Mouse (Mus musculus) hindlimb bud, embryonic 11.5 days (tissue): Measurements from ENCODE around the gene Ube2e2.
"Not testable (repeated sequence)": the region's sequence is repeated elsewhere in the genome, so short reads cannot be mapped to it uniquely, and the experiment has no call there.

Experiments
- DNase-seq: peaks from one replicate; pipeline ENCODE4 v3.0.0-alpha.2; 2012; ENCODE audit warnings: low read depth, low spot score; ENCODE audit errors: extremely low spot score

The Ube2e2 gene

DNA sequence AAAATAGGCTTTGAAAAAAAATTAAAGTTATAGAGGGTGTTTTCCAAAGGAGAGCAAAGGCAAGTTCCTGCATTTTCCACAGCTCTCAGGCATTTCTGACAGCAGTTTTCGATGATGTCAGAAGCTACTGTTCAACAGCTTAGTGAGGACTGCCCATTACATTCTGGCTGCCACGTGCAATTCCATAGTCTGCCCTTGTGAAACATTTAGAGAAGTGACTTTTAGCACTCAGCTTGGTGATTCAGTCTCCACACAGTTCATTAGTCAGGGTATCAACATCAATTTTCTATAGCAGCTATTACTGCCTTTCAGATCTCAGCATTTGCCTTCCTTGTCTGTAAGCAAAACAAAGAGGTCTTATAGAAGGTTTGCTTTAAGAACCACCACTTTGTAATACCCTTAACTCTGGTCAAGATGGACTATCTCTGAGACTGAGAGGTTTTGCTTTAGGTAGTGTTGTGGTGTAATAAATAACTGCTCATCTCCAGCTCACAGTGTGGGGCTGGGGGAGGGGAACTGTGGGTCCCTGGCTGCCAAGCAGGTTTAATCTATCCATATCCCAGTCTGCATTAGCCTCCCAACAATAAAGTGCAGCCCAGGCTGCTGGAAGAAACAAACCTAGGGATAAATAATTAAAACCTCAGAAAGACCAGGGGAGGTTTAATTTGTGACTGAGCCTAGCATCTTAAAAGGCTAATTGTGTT is 255.2 kb downstream of the Ube2e2 start:
- DNase-seq, result no peak

DNA sequence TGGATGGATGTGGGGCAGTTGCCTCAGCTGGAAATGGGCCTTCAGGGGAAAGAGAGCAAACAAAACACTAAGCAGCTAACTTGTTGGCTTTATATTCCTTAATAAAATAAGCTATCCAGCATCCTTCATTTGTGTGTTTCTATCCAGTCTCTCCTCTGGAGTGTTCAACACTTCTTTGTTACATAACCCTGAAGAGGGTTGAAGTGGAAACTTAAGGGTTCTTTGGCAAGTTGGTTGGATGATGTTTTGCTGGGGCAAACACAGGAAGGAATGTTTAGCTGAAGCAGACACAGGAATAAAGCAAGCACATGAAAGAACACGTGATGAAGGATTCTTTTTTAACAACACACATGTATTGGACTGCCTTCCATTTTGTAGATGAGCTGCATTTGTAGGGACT is 256.3 kb downstream of the Ube2e2 start:
- no peak for DNase-seq

DNA sequence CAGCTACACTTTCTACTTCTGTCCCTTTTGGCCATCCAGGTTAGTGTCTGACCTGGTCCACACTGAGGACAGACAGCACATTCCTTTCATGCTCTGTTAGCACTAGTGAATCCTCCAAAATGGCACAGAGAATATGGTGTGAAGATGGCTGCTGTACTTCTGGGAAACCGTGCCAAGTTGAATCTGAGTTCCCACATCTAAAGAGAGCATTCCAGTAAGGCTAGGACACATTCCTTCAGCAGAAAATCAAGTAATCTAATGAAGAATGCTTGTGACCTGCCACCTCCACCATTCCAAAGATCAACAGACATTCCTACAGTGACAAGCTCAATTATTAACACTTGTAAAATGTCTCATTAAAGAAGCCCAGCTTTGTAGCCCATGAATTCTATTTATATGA is 265.9 kb downstream of the Ube2e2 start:
- no peak for DNase-seq

DNA sequence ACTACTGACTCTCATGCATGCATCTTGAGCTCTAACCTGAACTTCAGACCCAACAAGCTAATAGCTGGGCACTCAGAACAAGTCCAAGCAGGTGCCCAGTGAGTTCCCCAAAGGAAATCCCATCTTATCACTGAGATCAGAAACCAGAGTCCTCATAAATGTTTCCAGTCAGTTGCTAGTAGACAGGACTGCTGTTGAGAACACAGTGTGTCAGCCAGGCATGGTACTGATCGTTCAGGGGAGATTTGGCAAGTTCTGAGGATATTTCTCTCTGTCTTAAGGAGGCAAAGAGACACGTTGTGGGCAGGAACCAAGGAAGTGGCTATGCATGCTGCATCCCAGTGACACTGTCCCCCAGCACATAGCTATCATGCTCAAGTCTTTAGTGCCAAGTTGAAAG is 275.5 kb downstream of the Ube2e2 start:
- DNase-seq, result no peak

DNA sequence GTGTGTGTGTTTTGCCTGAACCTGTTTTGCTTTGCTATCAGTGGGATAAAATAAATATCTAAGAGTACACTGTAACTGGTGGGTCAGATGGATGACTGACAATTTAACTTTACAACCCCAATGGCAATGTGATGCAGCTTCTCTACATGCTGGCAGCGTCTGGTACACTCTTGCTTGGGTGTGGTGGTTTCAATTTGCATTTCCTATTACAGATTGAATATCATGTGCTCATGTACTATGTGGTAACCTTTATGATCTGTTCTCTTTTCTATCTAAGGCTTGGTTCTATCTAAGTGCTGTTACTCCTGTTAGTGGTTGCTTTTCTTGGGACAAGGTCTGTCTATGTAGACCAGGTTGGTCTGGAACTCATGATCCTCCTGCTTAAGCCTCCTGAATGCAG is 292.1 kb downstream of the Ube2e2 start:
- DNase-seq, result no peak

DNA sequence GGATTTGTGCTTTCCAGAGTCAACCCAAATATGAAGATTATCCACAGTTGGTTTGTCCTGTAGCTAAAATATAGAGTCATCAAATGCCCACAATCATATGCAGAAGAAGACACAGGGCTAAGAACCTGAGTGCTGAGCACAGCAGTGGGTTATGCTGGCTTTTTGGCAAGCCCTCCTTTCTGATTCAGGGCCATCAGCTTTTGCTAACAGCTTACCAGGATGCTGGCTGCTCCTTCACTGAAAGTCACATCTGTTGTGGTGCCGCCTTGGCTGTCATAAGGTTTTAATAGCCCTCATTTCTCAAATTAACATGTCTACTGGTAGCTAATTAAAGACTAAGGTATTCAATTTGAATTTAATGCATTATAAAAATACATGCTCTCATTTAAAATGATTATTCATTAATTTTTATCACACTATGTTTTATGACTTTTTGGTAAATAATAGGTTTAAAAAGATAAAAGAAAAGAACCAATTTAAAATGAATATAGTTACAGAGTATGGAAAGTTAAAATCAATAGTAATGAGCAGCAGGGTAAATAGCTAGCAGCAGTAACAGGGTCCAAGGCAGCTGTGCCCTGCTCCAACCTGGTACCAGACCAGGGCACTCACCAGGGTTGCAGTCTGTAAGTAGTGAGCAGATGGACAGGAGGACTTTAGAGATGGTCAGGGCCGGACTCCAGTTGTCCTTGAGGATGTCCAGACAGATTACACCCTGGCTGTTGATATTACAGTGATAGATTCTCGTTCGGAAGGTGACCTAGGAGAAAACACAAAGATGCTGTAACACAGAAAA is 307.6 kb downstream of the Ube2e2 start:
- DNase-seq, result no peak

DNA sequence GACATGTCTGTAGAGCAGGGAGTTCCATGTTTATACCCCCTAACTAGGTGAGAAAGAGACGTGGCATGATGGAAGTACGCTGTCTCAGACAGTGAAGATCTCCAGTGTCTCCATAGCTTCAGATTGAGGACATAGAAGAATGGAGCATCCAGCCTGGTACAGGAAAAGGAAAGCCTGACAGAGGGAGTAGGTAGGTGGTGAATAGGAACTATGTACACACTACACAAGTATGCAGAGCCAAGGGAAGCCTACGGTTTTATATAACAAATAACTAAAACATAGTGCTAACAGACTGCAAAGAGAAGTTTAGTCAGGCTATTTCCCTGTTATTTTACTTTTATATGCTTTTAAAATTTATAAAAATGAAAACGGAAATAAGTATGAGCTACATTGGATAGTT is 312.3 kb downstream of the Ube2e2 start:
- no peak for DNase-seq

DNA sequence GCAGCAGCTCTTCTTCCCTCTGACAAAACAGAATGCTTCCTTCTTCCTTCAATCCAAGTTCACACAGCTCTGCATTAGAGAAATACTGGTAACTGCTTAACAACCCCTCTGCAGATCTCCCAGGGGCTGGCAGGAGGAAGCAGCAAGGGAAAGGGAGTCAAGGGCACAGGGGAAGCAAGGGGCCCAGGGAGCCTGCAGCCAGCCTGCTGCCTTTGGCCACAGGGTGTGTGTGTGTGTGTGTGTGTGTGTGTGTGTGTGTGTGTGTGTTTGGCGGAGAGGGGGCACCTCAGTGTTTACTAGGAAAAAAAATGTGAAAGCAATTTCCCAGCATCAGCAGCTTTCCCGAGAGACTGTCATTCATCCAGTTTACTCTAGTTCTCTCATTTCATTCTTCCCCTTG is 319.3 kb downstream of the Ube2e2 start:
- no peak for DNase-seq

DNA sequence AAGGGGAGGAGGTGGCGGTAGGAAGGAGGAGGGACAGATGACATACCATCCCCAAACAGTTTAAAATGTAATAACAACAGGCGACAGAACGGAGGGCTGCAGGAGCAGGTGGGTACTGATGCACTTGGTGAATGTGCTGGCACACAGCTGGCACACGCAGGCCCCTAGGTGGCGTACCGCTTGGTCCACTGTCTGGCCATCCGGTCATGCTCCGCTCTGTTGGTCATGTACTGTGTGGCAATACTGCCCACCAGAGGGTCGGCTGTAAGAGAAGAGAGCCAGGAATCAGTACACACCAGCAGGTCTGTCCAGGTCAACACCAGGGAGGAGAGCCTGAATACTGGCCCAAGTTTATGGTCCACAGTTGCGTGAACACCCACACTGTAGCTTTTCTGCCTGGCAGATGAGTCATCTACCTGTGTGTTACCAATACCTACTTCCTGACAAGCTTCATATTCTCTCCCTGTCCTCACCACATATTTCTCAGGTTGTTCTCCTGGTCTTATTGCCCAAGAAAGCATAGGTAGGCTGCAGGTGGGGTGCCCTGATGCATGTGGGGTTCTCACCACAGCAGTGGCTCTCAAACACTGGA is 319.8 kb downstream of the Ube2e2 start:
- DNase-seq, result no peak

DNA sequence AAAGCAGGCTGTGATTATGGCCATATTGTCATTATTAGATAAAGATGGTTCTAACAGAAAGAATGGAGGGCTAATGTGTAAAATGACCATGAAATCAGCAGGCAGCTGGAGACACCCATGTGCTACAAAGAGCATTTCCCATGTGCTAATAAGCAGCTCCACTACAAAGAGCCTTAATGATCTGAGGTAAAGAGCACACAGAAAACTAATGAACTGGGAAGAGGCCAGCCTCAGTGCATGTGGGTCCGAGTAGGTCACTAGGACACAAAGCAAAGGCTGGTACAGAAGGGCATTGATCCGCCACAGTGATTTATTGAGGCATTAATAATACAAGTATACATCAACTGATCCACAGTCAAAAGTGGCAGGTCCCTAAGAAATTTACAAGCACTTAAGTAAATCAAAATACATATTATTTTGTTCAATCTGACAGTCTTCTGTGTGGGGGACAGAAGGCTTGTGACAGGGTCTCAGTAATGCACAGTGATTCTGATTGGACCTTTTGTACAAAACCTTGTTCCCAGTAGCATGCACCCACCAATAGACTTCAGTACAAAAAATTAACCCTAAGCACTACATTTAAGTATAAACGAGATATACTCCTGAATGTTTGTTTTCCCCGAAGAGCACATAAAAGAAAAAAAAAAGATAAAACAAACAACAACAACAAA is 320.6 kb downstream of the Ube2e2 start:
- no peak for DNase-seq

DNA sequence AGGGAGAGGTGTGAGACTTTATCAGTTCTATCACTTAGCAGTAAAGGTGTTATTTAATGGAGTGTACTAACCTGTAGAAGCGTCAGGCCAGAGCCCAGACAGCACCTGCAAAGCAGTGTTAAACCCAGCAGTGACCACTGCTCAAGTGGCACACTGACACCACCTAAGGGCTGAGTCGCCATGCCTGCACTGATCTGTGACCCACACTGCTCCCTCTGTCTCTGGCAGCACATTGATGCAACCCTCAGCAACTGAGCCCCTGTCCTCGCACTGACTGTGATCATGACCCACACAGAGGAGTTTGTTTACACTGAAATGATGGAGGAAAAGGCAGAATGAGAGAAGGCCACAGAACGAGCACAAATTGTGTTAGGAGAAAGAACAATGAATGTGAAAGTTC is 321.2 kb downstream of the Ube2e2 start:
- no peak for DNase-seq

DNA sequence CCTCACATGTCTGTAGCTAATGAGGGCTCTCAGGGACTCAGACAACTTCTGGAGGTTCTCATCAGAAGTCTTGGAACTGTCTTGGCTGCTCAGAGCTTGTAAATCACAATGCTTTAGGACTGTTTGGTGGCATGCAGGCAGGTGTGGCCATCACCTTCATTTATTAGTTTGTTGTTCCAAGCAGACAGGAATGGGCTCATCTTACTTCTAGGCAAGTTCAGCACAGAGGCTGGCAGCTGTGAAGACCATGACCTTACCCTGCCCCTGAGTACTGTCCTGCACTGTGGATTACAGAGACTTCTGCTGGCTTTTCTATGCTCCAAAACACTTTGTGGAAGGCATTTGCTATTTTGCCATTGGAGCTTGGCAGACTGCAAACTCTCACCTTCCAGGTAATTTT is 324.5 kb downstream of the Ube2e2 start:
- DNase-seq, result no peak

DNA sequence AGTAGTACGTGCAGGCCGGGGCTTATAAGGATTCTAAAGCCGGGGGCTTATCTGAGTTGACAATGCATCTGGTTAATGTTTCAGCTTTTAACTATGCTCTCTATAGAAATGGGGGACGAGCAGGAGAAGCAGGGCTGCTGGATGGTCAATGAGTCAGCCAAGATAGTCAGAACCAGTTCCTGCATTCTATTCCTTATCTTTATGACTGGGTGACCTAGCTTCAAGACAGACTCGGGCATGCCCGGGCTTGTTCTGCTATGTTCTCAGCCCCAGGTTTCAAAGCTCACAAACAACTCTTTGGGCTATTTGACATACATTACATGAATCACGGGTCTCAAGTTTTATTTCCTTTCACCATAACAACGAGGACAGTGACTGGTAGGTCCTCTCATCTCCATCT is 329.1 kb downstream of the Ube2e2 start:
- DNase-seq, result not testable (repeated sequence)

DNA sequence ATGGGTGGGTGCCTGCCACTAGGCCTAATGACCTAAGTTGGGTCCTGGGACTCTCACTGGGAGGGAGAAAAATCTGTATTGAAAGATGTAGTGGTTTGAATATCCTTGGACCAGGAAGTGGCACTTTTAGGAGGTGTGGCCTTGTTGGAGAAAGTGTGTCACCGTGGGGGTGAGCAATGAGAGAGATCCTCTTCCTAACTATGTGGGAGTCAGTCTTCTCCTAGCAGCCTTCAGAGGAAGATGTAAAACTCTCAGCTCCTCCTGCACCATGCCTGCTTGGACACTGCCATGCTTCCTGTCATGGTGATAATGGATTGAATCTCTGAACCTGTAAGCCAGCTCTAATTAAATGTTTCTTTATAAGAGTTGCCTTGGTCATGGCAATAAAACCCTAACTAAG is 338.8 kb downstream of the Ube2e2 start:
- no peak for DNase-seq

DNA sequence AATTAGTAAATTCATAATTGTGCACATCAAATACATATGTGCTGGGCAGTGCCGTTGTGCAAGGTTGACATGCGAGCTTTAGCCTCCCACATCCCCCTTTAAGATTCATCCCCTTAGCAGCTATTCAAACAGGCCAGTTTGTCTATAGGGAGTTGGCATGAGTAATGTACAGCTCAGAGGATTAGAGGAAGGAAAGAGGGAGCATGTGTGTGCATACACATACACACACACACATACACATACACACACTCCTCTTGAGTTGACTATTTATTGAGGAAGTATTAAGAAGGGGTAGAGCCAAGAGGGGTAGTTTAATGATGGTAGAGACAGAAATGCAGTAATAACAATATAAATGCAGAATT is 339.5 kb downstream of the Ube2e2 start:
- DNase-seq, result no peak

DNA sequence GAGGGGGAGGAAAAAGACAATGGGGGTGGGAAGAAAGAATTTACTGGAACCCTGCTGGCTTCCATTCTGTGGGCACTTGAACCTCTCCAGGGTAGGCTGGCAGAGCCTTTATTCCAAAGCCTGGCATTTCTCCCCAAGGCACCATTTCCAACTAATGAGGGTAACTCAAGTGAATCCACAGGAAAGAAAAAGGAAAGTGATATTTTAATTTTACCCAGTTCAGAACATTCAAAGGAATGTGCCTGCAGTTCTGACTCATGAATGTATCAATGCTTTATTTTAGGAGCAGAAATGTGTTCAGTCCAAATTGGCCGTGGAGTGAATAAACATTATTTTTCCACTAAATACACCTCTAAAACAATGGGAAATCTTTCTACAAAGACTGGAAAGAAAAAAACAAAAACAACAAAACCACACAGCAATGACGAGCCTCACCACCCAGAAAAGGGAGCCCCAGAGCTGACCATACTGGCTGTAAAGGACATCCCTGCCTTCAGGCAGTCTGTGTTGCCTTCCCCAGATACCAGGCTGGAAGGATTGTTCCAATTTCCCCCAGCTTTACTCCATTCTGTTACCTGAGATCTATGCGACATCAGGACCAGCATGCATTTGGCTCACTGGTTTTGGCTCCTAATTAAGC is 340.0 kb downstream of the Ube2e2 start:
- DNase-seq, result no peak

DNA sequence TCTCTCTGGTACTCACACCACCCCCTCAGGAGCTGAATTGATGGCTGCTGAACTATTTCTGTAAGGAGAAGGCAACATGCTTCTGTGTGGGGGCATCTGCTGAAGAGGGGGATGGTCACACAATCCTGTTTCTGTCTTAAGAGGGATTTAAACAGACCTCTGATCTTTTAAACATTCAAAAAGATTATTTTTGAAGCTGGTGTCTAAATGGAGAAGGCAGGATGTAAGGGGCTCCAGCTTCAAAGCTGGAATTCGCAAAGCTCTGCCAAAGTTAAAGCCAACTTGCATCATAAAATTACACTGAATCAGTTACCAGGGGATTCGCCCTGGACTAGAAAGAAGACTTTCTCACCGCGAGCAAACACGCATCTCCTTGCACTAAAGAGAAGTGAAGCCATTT is 346.5 kb downstream of the Ube2e2 start:
- no peak for DNase-seq

DNA sequence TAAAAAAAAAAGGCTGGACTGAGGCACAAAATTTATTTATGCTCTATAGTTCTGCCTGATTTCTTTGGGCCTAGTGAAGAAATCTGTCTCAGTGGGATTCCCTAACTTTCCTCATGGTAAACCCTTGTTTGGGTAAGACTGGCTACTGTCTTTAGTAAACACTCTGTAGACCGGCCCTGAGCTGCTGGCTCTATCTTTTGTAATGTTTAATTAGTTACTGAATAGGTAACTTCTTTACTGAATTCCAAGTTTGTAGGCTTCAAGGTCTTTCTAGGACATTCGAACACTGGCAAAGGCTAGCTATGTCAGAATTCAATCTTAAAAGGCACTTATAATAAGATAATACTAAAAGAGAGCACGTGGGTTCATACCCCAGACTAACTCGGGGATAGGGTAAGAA is 355.0 kb downstream of the Ube2e2 start:
- DNase-seq, result not testable (repeated sequence)

DNA sequence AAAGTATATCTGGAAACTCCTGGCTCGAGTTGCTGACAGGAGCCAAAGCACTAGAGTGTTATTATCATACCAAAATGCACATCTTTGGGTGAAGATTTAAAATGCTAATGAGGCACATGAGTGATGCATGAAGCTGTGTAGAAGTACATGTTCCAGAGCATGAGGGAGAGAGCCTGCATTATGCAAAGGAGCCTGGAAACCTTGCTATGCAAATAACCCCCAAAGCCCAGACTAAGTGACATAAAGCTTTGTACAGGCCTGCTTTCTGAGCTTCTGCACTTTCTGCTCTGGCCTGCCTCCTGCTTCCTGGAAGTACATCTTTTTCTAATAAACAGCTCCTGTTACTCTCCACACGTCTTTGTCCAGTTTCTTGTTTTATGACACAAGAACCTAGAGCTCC is 363.2 kb downstream of the Ube2e2 start:
- DNase-seq, result no peak

DNA sequence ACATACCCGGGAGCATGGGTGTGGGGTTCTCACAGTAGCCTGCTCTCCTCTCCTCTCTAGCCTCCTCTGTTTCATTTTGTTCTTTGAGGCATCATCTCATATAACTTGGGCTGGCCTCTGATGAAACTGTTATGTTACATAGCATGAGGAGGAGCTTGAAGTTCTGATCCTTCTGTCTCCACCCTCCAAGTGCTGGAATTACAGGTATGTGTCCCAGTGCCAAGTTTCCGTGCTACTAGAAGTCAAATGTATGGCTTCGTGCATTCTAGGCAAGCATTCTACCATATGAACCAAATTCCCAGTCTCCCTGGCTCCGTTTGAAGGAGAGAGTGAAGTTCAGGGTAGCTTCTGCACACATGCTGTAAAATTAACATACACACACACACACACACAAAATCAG is 363.6 kb downstream of the Ube2e2 start:
- DNase-seq, result no peak
